Mouse (Mus musculus): ENCODE results near the gene Pofut1. TPM values are rescaled to one million over a fixed set of nuclear protein-coding genes. Genes with fewer than 3 reads are reported as not detected.

Pofut1 gene
- 4.1 and 6.3 TPM in 2 replicates for polyA plus RNA-seq (2015; fragmentation: Nextera tagmentation; extraction: Ambion mirVana)

DNA sequence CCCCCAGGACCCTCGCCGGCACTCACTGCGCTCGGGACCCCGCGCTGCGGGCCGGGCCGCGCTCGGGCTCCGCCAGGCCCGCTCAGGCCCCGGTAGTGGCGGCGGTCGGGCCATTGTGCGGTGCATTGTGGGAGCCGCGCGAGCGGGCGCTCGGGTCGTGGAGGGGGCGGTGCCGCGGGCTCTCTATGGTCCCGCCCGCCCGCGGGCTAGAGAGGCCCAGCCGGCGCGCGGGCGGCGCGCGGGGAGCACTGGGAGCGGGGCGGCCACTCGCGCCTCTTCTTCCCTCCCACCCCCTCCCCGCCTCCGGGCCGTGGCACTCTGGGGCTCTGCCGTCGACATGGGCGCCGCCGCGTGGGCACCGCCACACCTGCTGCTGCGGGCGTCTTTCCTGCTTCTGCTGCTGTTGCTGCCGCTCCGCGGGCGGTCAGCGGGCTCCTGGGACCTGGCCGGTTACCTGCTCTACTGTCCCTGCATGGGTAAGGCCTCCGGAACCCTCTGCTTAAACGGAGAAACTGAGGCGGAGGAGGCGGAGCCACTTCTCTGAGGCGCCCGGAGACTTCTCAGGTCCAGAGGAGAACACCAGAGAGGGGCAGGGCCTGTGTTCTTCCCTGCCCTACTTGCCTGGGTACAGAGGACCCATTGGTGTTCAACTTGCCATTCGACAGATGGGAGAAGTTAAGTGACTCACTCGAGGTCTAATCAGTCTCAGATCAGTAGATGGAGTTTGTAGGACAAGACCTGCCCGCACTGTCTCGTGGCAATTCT is at the start of gene Pofut1, which contains the start of gene Plagl2:
TSS of gene Pofut1 (plus strand) at position 284 of the 765 bp plus-strand sequence.
TSS of gene Plagl2 (minus strand) at position 177 of the 765 bp plus-strand sequence.
- no peaks in the 10 kb centered on the region for H3K9me3 ChIP-seq (ENCODE audit: control insufficient read depth, low read length)
- H3K27ac ChIP-seq (ENCODE audit: low read length): peak within 1 kb of the TSS; percentile 87
- under 1% methylated on average over 52 of the region's 72 CpGs for WGBS
- H3K9ac ChIP-seq (replicated peaks; ENCODE audit: low read depth, low read length): peak within 1 kb of the TSS; percentile 98
- peaks cover 27% of the 10 kb centered on the region for H3K4me1 ChIP-seq (replicated peaks; ENCODE audit: control insufficient read depth, insufficient read depth, low read length)
- H3K4me2 ChIP-seq (ENCODE audit: low read length): peak within 1 kb of the TSS; percentile 83
- H3K36me3 ChIP-seq (ENCODE audit: control insufficient read depth, insufficient read depth): 0 out of 2 replicates have a peak, but pooled peaks cover 4% of the 10 kb centered on the region
- H3K27me3 ChIP-seq (replicated peaks; ENCODE audit: control insufficient read depth, insufficient read depth, low read length): no peaks in the 10 kb centered on the region
- H3K4me3 ChIP-seq (replicated peaks; ENCODE audit: low read length): peak within 1 kb of the TSS; percentile 72
- peak; percentile 99 for ATAC-seq

GRCm38 (mm10) chr2:153194255-153194654 is 47.1 kb upstream of the Pofut1 start:
- H3K4me1 ChIP-seq (replicated peaks; ENCODE audit: control insufficient read depth, insufficient read depth, low read length): no peaks in the 10 kb centered on the region
- no peak overlapping the region for H3K9ac ChIP-seq (replicated peaks; ENCODE audit: low read depth, low read length)
- no peaks in the 10 kb centered on the region for H3K27me3 ChIP-seq (replicated peaks; ENCODE audit: control insufficient read depth, insufficient read depth, low read length)
- H3K9me3 ChIP-seq (ENCODE audit: control insufficient read depth, low read length): no peaks in the 10 kb centered on the region
- no peak for ATAC-seq
- peaks cover 43% of the 10 kb centered on the region for H3K36me3 ChIP-seq (ENCODE audit: control insufficient read depth, insufficient read depth)
- no peak overlapping the region for H3K4me2 ChIP-seq (ENCODE audit: low read length)
- no peak overlapping the region for H3K27ac ChIP-seq (ENCODE audit: low read length)
- 98% methylated on average over 3 of the region's 3 CpGs for WGBS
- no peak overlapping the region for H3K4me3 ChIP-seq (replicated peaks; ENCODE audit: low read length)

- H3K4me3 ChIP-seq (replicated peaks; ENCODE audit: low read length): no peak overlapping the region
- H3K4me1 ChIP-seq (replicated peaks; ENCODE audit: control insufficient read depth, insufficient read depth, low read length): no peaks in the 10 kb centered on the region
- no peaks in the 10 kb centered on the region for H3K27me3 ChIP-seq (replicated peaks; ENCODE audit: control insufficient read depth, insufficient read depth, low read length)
- 83% methylated on average over 5 of the region's 5 CpGs for WGBS
- peaks cover 32% of the 10 kb centered on the region for H3K36me3 ChIP-seq (ENCODE audit: control insufficient read depth, insufficient read depth)
- no peak overlapping the region for H3K9ac ChIP-seq (replicated peaks; ENCODE audit: low read depth, low read length)
- no peak for ATAC-seq
- no peak overlapping the region for H3K4me2 ChIP-seq (ENCODE audit: low read length)
- no peaks in the 10 kb centered on the region for H3K9me3 ChIP-seq (ENCODE audit: control insufficient read depth, low read length)
- H3K27ac ChIP-seq (ENCODE audit: low read length): no peak overlapping the region
Measured at GRCm38 (mm10) chr2:153198485-153198884, 42.8 kb upstream of the Pofut1 start.

GRCm38 (mm10) chr2:153199114-153199513 is 42.2 kb upstream of the Pofut1 start:
- 91% methylated on average over 2 of the region's 2 CpGs for WGBS
- ATAC-seq: no peak
- peaks cover 32% of the 10 kb centered on the region for H3K36me3 ChIP-seq (ENCODE audit: control insufficient read depth, insufficient read depth)

DNA sequence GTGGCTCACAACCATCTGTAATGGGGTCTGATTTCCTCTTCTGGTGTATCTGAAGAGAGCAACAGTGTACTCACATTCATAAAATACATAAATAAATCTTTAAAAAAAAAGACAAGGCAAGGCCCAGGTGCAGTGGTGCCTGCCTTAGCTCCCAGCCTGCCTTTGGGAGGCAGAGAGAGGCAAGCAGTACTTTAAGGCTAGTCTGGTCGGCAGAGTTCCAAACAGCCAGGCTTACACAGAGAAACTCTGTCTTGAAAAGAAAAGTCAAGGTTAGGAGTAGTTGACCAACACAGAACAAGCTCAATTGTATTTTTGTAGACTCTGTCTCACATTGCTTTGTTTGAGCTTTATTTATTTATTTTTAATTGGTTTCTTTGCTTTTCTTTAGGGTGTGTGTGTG is 38.6 kb upstream of the Pofut1 start:
- Histone ChIP-seq H3K36me3 (ENCODE audit: control insufficient read depth, insufficient read depth) (peaks cover 24% of the 10 kb centered on the region), H3K4me2 (ENCODE audit: low read length) (no peak overlapping the region), H3K27me3 (replicated peaks; ENCODE audit: control insufficient read depth, insufficient read depth, low read length) (no peaks in the 10 kb centered on the region), H3K9me3 (ENCODE audit: control insufficient read depth, low read length) (no peaks in the 10 kb centered on the region), H3K4me1 (replicated peaks; ENCODE audit: control insufficient read depth, insufficient read depth, low read length) (no peaks in the 10 kb centered on the region), H3K9ac (replicated peaks; ENCODE audit: low read depth, low read length) (no peak overlapping the region), H3K4me3 (replicated peaks; ENCODE audit: low read length) (no peak overlapping the region), H3K27ac (ENCODE audit: low read length) (no peak overlapping the region)
- no peak for ATAC-seq
- 71% methylated on average over 1 of the region's 1 CpGs for WGBS

More at GRCm38 (mm10) chr2:153199114-153199513, 42.2 kb upstream of the Pofut1 start:
- Histone ChIP-seq H3K4me1 (replicated peaks; ENCODE audit: control insufficient read depth, insufficient read depth, low read length) (no peaks in the 10 kb centered on the region), H3K9ac (replicated peaks; ENCODE audit: low read depth, low read length) (no peak overlapping the region), H3K27me3 (replicated peaks; ENCODE audit: control insufficient read depth, insufficient read depth, low read length) (no peaks in the 10 kb centered on the region), H3K27ac (ENCODE audit: low read length) (no peak overlapping the region), H3K4me3 (replicated peaks; ENCODE audit: low read length) (no peak overlapping the region), H3K9me3 (ENCODE audit: control insufficient read depth, low read length) (no peaks in the 10 kb centered on the region), H3K4me2 (ENCODE audit: low read length) (no peak overlapping the region)

GRCm38 (mm10) chr2:153208149-153208548 is 33.2 kb upstream of the Pofut1 start:
- no peak for ATAC-seq

GRCm38 (mm10) chr2:153209286-153209685 is 32.0 kb upstream of the Pofut1 start:
- Histone ChIP-seq H3K27me3 (replicated peaks; ENCODE audit: control insufficient read depth, insufficient read depth, low read length) (no peaks in the 10 kb centered on the region), H3K27ac (ENCODE audit: low read length) (no peak overlapping the region), H3K9ac (replicated peaks; ENCODE audit: low read depth, low read length) (no peak overlapping the region), H3K9me3 (ENCODE audit: control insufficient read depth, low read length) (no peaks in the 10 kb centered on the region), H3K4me2 (ENCODE audit: low read length) (no peak overlapping the region), H3K4me1 (replicated peaks; ENCODE audit: control insufficient read depth, insufficient read depth, low read length) (no peaks in the 10 kb centered on the region), H3K4me3 (replicated peaks; ENCODE audit: low read length) (no peak overlapping the region), H3K36me3 (ENCODE audit: control insufficient read depth, insufficient read depth) (peaks cover 7% of the 10 kb centered on the region; the same call in 1 of the 2 replicates)
- ATAC-seq: no peak
- WGBS: 87% methylated on average over 5 of the region's 5 CpGs

More at GRCm38 (mm10) chr2:153208149-153208548, 33.2 kb upstream of the Pofut1 start:
- H3K9me3 ChIP-seq (ENCODE audit: control insufficient read depth, low read length): no peaks in the 10 kb centered on the region
- H3K4me1 ChIP-seq (replicated peaks; ENCODE audit: control insufficient read depth, insufficient read depth, low read length): no peaks in the 10 kb centered on the region
- H3K9ac ChIP-seq (replicated peaks; ENCODE audit: low read depth, low read length): no peak overlapping the region
- H3K36me3 ChIP-seq (ENCODE audit: control insufficient read depth, insufficient read depth): peaks cover 8% of the 10 kb centered on the region; the same call in 1 of the 2 replicates
- H3K4me3 ChIP-seq (replicated peaks; ENCODE audit: low read length): no peak overlapping the region
- H3K27me3 ChIP-seq (replicated peaks; ENCODE audit: control insufficient read depth, insufficient read depth, low read length): no peaks in the 10 kb centered on the region
- H3K4me2 ChIP-seq (ENCODE audit: low read length): no peak overlapping the region
- H3K27ac ChIP-seq (ENCODE audit: low read length): no peak overlapping the region
- 91% methylated on average over 2 of the region's 2 CpGs for WGBS

GRCm38 (mm10) chr2:153211451-153211850 is 29.9 kb upstream of the Pofut1 start:
- ATAC-seq: no peak
- Histone ChIP-seq H3K4me2 (ENCODE audit: low read length) (no peak overlapping the region), H3K27me3 (replicated peaks; ENCODE audit: control insufficient read depth, insufficient read depth, low read length) (no peaks in the 10 kb centered on the region), H3K4me1 (replicated peaks; ENCODE audit: control insufficient read depth, insufficient read depth, low read length) (no peaks in the 10 kb centered on the region), H3K36me3 (ENCODE audit: control insufficient read depth, insufficient read depth) (peaks cover 6% of the 10 kb centered on the region; the same call in 1 of the 2 replicates), H3K27ac (ENCODE audit: low read length) (no peak overlapping the region), H3K9ac (replicated peaks; ENCODE audit: low read depth, low read length) (no peak overlapping the region), H3K4me3 (replicated peaks; ENCODE audit: low read length) (no peak overlapping the region), H3K9me3 (ENCODE audit: control insufficient read depth, low read length) (no peaks in the 10 kb centered on the region)
- WGBS: 91% methylated on average over 5 of the region's 5 CpGs

- WGBS: 88% methylated on average over 4 of the region's 4 CpGs
- H3K4me3 ChIP-seq (replicated peaks; ENCODE audit: low read length): no peak overlapping the region
- no peak overlapping the region for H3K27ac ChIP-seq (ENCODE audit: low read length)
- no peak for ATAC-seq
- no peak overlapping the region for H3K9ac ChIP-seq (replicated peaks; ENCODE audit: low read depth, low read length)
- no peak overlapping the region for H3K4me2 ChIP-seq (ENCODE audit: low read length)
- no peaks in the 10 kb centered on the region for H3K4me1 ChIP-seq (replicated peaks; ENCODE audit: control insufficient read depth, insufficient read depth, low read length)
- peaks cover 3% of the 10 kb centered on the region; the same call in 1 of the 2 replicates for H3K36me3 ChIP-seq (ENCODE audit: control insufficient read depth, insufficient read depth)
- no peaks in the 10 kb centered on the region for H3K9me3 ChIP-seq (ENCODE audit: control insufficient read depth, low read length)
- H3K27me3 ChIP-seq (replicated peaks; ENCODE audit: control insufficient read depth, insufficient read depth, low read length): no peaks in the 10 kb centered on the region
Measured at GRCm38 (mm10) chr2:153213351-153213750, 28.0 kb upstream of the Pofut1 start.
